Mouse (Mus musculus): ENCODE measurements around the gene Hic1.
A peak's percentile ranks its signal among the peaks of the same experiment; 100 is the strongest.

Hic1 gene

GRCm38 (mm10) chr11:75148332-75149035, 20.8 kb downstream of the Hic1 start:
- no peak for DNase-seq (ENCODE audit: low read depth, low spot score)

GRCm38 (mm10) chr11:75147846-75148168, 21.5 kb downstream of the Hic1 start:
- peak; percentile 42 for DNase-seq (ENCODE audit: low read depth, low spot score)

- DNase-seq (ENCODE audit: low read depth, low spot score), result no peak
Observed at GRCm38 (mm10) chr11:75147106-75147845, 22.0 kb downstream of the Hic1 start.

GRCm38 (mm10) chr11:75145841-75146240, 23.5 kb downstream of the Hic1 start:
- DNase-seq (ENCODE audit: low read depth, low spot score), result no peak

GRCm38 (mm10) chr11:75142749-75143148, 26.6 kb downstream of the Hic1 start:
- DNase-seq (ENCODE audit: low read depth, low spot score), result no peak

- DNase-seq (ENCODE audit: low read depth, low spot score), result peak; percentile 27
Observed at GRCm38 (mm10) chr11:75141913-75142312, 27.4 kb downstream of the Hic1 start.

- DNase-seq (ENCODE audit: low read depth, low spot score), result no peak
Observed at GRCm38 (mm10) chr11:75141038-75141437, 28.3 kb downstream of the Hic1 start.

- DNase-seq (ENCODE audit: low read depth, low spot score), result no peak
Observed at GRCm38 (mm10) chr11:75140431-75140830, 28.9 kb downstream of the Hic1 start.

GRCm38 (mm10) chr11:75139122-75139963, 30.0 kb downstream of the Hic1 start:
- DNase-seq (ENCODE audit: low read depth, low spot score), result no peak

GRCm38 (mm10) chr11:75136666-75137398, 32.5 kb downstream of the Hic1 start:
- DNase-seq (ENCODE audit: low read depth, low spot score), result no peak

- DNase-seq (ENCODE audit: low read depth, low spot score), result no peak
Observed at GRCm38 (mm10) chr11:75135358-75135757, 34.0 kb downstream of the Hic1 start.

GRCm38 (mm10) chr11:75134485-75135068, 34.7 kb downstream of the Hic1 start:
- DNase-seq (ENCODE audit: low read depth, low spot score), result no peak

- DNase-seq (ENCODE audit: low read depth, low spot score), result peak; percentile 20
Observed at GRCm38 (mm10) chr11:75133951-75134350, 35.4 kb downstream of the Hic1 start.

GRCm38 (mm10) chr11:75133391-75133790, 35.9 kb downstream of the Hic1 start:
- no peak for DNase-seq (ENCODE audit: low read depth, low spot score)

- DNase-seq (ENCODE audit: low read depth, low spot score), result no peak
Observed at GRCm38 (mm10) chr11:75132278-75132677, 37.0 kb downstream of the Hic1 start.

GRCm38 (mm10) chr11:75131300-75131699, 38.0 kb downstream of the Hic1 start:
- no peak for DNase-seq (ENCODE audit: low read depth, low spot score)

GRCm38 (mm10) chr11:75129481-75129880, 39.8 kb downstream of the Hic1 start:
- no peak for DNase-seq (ENCODE audit: low read depth, low spot score)

GRCm38 (mm10) chr11:75126384-75126783, 42.9 kb downstream of the Hic1 start:
- DNase-seq (ENCODE audit: low read depth, low spot score), result no peak

GRCm38 (mm10) chr11:75124406-75124805, 44.9 kb downstream of the Hic1 start:
- no peak for DNase-seq (ENCODE audit: low read depth, low spot score)

- DNase-seq (ENCODE audit: low read depth, low spot score), result no peak
Observed at GRCm38 (mm10) chr11:75121348-75121747, 48.0 kb downstream of the Hic1 start.

GRCm38 (mm10) chr11:75119841-75120240, 49.5 kb downstream of the Hic1 start:
- DNase-seq (ENCODE audit: low read depth, low spot score), result no peak

Measured in ES-CJ7 (cell line).